Mouse (Mus musculus): Measurements from ENCODE around the gene Phf6. TPM values are rescaled to one million over a fixed set of nuclear protein-coding genes. Genes with fewer than 3 reads are reported as not detected.

Phf6 gene
- polyA plus RNA-seq, 1 experiment from 2014 or later: 5.9 TPM

- H3K36me3 ChIP-seq (ENCODE audit: control insufficient read depth, insufficient read depth): no peaks in the 10 kb centered on the region
- H3K27ac ChIP-seq (ENCODE audit: low read depth, low read length): no peak overlapping the region
- H3K4me3 ChIP-seq (ENCODE audit: low read depth, low read length): no peak overlapping the region
- WGBS: 40% methylated on average over 2 of the region's 2 CpGs
- no peak overlapping the region for H3K4me2 ChIP-seq (replicated peaks; ENCODE audit: low read depth)
- peak; percentile 73 for TF ChIP-seq CTCF (IDR thresholded peaks at IDR 0.05; ENCODE audit: low read depth)
- no peaks in the 10 kb centered on the region for H3K27me3 ChIP-seq (replicated peaks; ENCODE audit: control insufficient read depth, insufficient read depth, low read length)
- H3K4me1 ChIP-seq (replicated peaks; ENCODE audit: control insufficient read depth, insufficient read depth, low read length): no peaks in the 10 kb centered on the region
- no peak for ATAC-seq
- H3K9me3 ChIP-seq (ENCODE audit: control insufficient read depth): no peaks in the 10 kb centered on the region
- no peak overlapping the region for H3K9ac ChIP-seq (ENCODE audit: low read depth, low read length)
Measured at GRCm38 (mm10) chrX:52934496-52934895, 22.4 kb downstream of the Phf6 start.

- no peak overlapping the region for H3K27ac ChIP-seq (ENCODE audit: low read depth, low read length)
- H3K4me2 ChIP-seq (replicated peaks; ENCODE audit: low read depth): no peak overlapping the region
- H3K36me3 ChIP-seq (ENCODE audit: control insufficient read depth, insufficient read depth): no peaks in the 10 kb centered on the region
- 62% methylated on average over 5 of the region's 5 CpGs for WGBS
- TF ChIP-seq CTCF (IDR thresholded peaks at IDR 0.05; ENCODE audit: low read depth): no peak
- H3K27me3 ChIP-seq (replicated peaks; ENCODE audit: control insufficient read depth, insufficient read depth, low read length): no peaks in the 10 kb centered on the region
- H3K4me1 ChIP-seq (replicated peaks; ENCODE audit: control insufficient read depth, insufficient read depth, low read length): no peaks in the 10 kb centered on the region
- no peak overlapping the region for H3K9ac ChIP-seq (ENCODE audit: low read depth, low read length)
- H3K4me3 ChIP-seq (ENCODE audit: low read depth, low read length): no peak overlapping the region
- peak; percentile 65 for ATAC-seq
- no peaks in the 10 kb centered on the region for H3K9me3 ChIP-seq (ENCODE audit: control insufficient read depth)
Measured at GRCm38 (mm10) chrX:52945509-52945908, 33.4 kb downstream of the Phf6 start.

GRCm38 (mm10) chrX:52949713-52950112 lies 37.6 kb downstream of the Phf6 start:
- no peak overlapping the region for H3K4me3 ChIP-seq (ENCODE audit: low read depth, low read length)
- H3K27ac ChIP-seq (ENCODE audit: low read depth, low read length): no peak overlapping the region
- 62% methylated on average over 2 of the region's 2 CpGs for WGBS
- H3K9ac ChIP-seq (ENCODE audit: low read depth, low read length): no peak overlapping the region
- H3K9me3 ChIP-seq (ENCODE audit: control insufficient read depth): no peaks in the 10 kb centered on the region
- ATAC-seq: no peak
- H3K27me3 ChIP-seq (replicated peaks; ENCODE audit: control insufficient read depth, insufficient read depth, low read length): no peaks in the 10 kb centered on the region
- H3K4me1 ChIP-seq (replicated peaks; ENCODE audit: control insufficient read depth, insufficient read depth, low read length): no peaks in the 10 kb centered on the region
- no peaks in the 10 kb centered on the region for H3K36me3 ChIP-seq (ENCODE audit: control insufficient read depth, insufficient read depth)
- no peak overlapping the region for H3K4me2 ChIP-seq (replicated peaks; ENCODE audit: low read depth)
- peak; percentile 61 for TF ChIP-seq CTCF (IDR thresholded peaks at IDR 0.05; ENCODE audit: low read depth)

GRCm38 (mm10) chrX:52956942-52957341 lies 44.9 kb downstream of the Phf6 start:
- Histone ChIP-seq H3K4me1 (replicated peaks; ENCODE audit: control insufficient read depth, insufficient read depth, low read length) (no peaks in the 10 kb centered on the region), H3K27ac (ENCODE audit: low read depth, low read length) (no peak overlapping the region), H3K4me3 (ENCODE audit: low read depth, low read length) (no peak overlapping the region), H3K4me2 (replicated peaks; ENCODE audit: low read depth) (no peak overlapping the region), H3K27me3 (replicated peaks; ENCODE audit: control insufficient read depth, insufficient read depth, low read length) (no peaks in the 10 kb centered on the region), H3K9ac (ENCODE audit: low read depth, low read length) (no peak overlapping the region), H3K36me3 (ENCODE audit: control insufficient read depth, insufficient read depth) (no peaks in the 10 kb centered on the region), H3K9me3 (ENCODE audit: control insufficient read depth) (no peaks in the 10 kb centered on the region)
- ATAC-seq: no peak
- 83% methylated on average over 4 of the region's 4 CpGs for WGBS
- no peak for TF ChIP-seq CTCF (IDR thresholded peaks at IDR 0.05; ENCODE audit: low read depth)

GRCm38 (mm10) chrX:52961559-52962110 lies 49.6 kb downstream of the Phf6 start:
- TF ChIP-seq CTCF (IDR thresholded peaks at IDR 0.05; ENCODE audit: low read depth): no peak

GRCm38 (mm10) chrX:52965149-52965548 lies 53.1 kb downstream of the Phf6 start:
- TF ChIP-seq CTCF (IDR thresholded peaks at IDR 0.05; ENCODE audit: low read depth): no peak
- Histone ChIP-seq H3K36me3 (ENCODE audit: control insufficient read depth, insufficient read depth) (no peaks in the 10 kb centered on the region), H3K4me3 (ENCODE audit: low read depth, low read length) (no peak overlapping the region), H3K4me2 (replicated peaks; ENCODE audit: low read depth) (no peak overlapping the region), H3K9ac (ENCODE audit: low read depth, low read length) (no peak overlapping the region), H3K27ac (ENCODE audit: low read depth, low read length) (no peak overlapping the region), H3K27me3 (replicated peaks; ENCODE audit: control insufficient read depth, insufficient read depth, low read length) (no peaks in the 10 kb centered on the region), H3K9me3 (ENCODE audit: control insufficient read depth) (no peaks in the 10 kb centered on the region), H3K4me1 (replicated peaks; ENCODE audit: control insufficient read depth, insufficient read depth, low read length) (no peaks in the 10 kb centered on the region)
- no peak for ATAC-seq
- WGBS: 72% methylated on average over 2 of the region's 2 CpGs

More at GRCm38 (mm10) chrX:52961559-52962110, 49.6 kb downstream of the Phf6 start:
- Histone ChIP-seq H3K4me2 (replicated peaks; ENCODE audit: low read depth) (no peak overlapping the region), H3K27ac (ENCODE audit: low read depth, low read length) (no peak overlapping the region), H3K9me3 (ENCODE audit: control insufficient read depth) (no peaks in the 10 kb centered on the region), H3K4me3 (ENCODE audit: low read depth, low read length) (no peak overlapping the region), H3K36me3 (ENCODE audit: control insufficient read depth, insufficient read depth) (no peaks in the 10 kb centered on the region), H3K27me3 (replicated peaks; ENCODE audit: control insufficient read depth, insufficient read depth, low read length) (no peaks in the 10 kb centered on the region), H3K4me1 (replicated peaks; ENCODE audit: control insufficient read depth, insufficient read depth, low read length) (no peaks in the 10 kb centered on the region), H3K9ac (ENCODE audit: low read depth, low read length) (no peak overlapping the region)
- 78% methylated on average over 5 of the region's 5 CpGs for WGBS
- ATAC-seq: no peak

Data from intestine, postnatal 0 days (tissue).